Mouse (Mus musculus): ENCODE measurements around the gene Zdhhc18. TPM values are rescaled to one million over a fixed set of nuclear protein-coding genes. Genes with fewer than 3 reads are reported as not detected.
"Not testable (repeated sequence)": the region's sequence is repeated elsewhere in the genome, so short reads cannot be mapped to it uniquely, and the experiment has no call there.

The Zdhhc18 gene
- polyA plus RNA-seq, 2 experiments: 4.0 to 38.0 TPM

GRCm38 (mm10) chr4:133651986-133652385 is 2.0 kb upstream of the Zdhhc18 start:
- DNase-seq (ENCODE audit: low spot score) (no peak), ATAC-seq (ENCODE audit: low FRiP score, low read depth) (no peak)
- Histone ChIP-seq H3K4me1 (ENCODE audit: control insufficient read depth, insufficient read depth, low read length) (no peaks in the 10 kb centered on the region), H3K9ac (ENCODE audit: low read depth, low read length, severe bottlenecking) (no peak overlapping the region), H3K36me3 (ENCODE audit: control insufficient read depth, insufficient read depth, low read length) (no peaks in the 10 kb centered on the region), H3K27ac (replicated peaks; ENCODE audit: low read depth, low read length) (no peak overlapping the region), H3K4me3 (replicated peaks; ENCODE audit: low read length) (no peak overlapping the region), H3K27me3 (ENCODE audit: control insufficient read depth, insufficient read depth, low read length) (no peaks in the 10 kb centered on the region), H3K4me2 (replicated peaks; ENCODE audit: low read depth, low read length, severe bottlenecking) (no peak overlapping the region), H3K9me3 (ENCODE audit: control insufficient read depth, low read length) (no peaks in the 10 kb centered on the region)
- TF ChIP-seq POLR2A (IDR thresholded peaks at IDR 0.05; ENCODE audit: borderline replicate concordance, extremely low read depth, insufficient read depth, insufficient read length): no peak
- WGBS: 70% methylated on average over 4 of the region's 4 CpGs

GRCm38 (mm10) chr4:133651445-133651844 is 1.5 kb upstream of the Zdhhc18 start:
- no peaks in the 10 kb centered on the region for H3K36me3 ChIP-seq (ENCODE audit: control insufficient read depth, insufficient read depth, low read length)
- no peak for ATAC-seq (ENCODE audit: low FRiP score, low read depth)
- H3K4me2 ChIP-seq (replicated peaks; ENCODE audit: low read depth, low read length, severe bottlenecking): no peak overlapping the region
- H3K9ac ChIP-seq (ENCODE audit: low read depth, low read length, severe bottlenecking): no peak overlapping the region
- 57% methylated on average over 10 of the region's 10 CpGs for WGBS
- H3K4me3 ChIP-seq (replicated peaks; ENCODE audit: low read length): no peak overlapping the region
- DNase-seq (ENCODE audit: low spot score): no peak
- no peaks in the 10 kb centered on the region for H3K27me3 ChIP-seq (ENCODE audit: control insufficient read depth, insufficient read depth, low read length)
- no peaks in the 10 kb centered on the region for H3K9me3 ChIP-seq (ENCODE audit: control insufficient read depth, low read length)
- H3K4me1 ChIP-seq (ENCODE audit: control insufficient read depth, insufficient read depth, low read length): no peaks in the 10 kb centered on the region
- H3K27ac ChIP-seq (replicated peaks; ENCODE audit: low read depth, low read length): no peak overlapping the region
- TF ChIP-seq POLR2A (IDR thresholded peaks at IDR 0.05; ENCODE audit: borderline replicate concordance, extremely low read depth, insufficient read depth, insufficient read length): no peak

GRCm38 (mm10) chr4:133649464-133649863 is 490 bp downstream of the Zdhhc18 start:
- not testable (repeated sequence) for H3K9me3 ChIP-seq (ENCODE audit: control insufficient read depth, low read length); H3K27ac ChIP-seq (replicated peaks; ENCODE audit: low read depth, low read length); H3K27me3 ChIP-seq (ENCODE audit: control insufficient read depth, insufficient read depth, low read length); H3K36me3 ChIP-seq (ENCODE audit: control insufficient read depth, insufficient read depth, low read length); DNase-seq (ENCODE audit: low spot score); H3K4me1 ChIP-seq (ENCODE audit: control insufficient read depth, insufficient read depth, low read length); H3K9ac ChIP-seq (ENCODE audit: low read depth, low read length, severe bottlenecking); ATAC-seq (ENCODE audit: low FRiP score, low read depth)
- Histone ChIP-seq H3K4me2 (replicated peaks; ENCODE audit: low read depth, low read length, severe bottlenecking) (peak overlapping the region; percentile 20), H3K4me3 (replicated peaks; ENCODE audit: low read length) (peak overlapping the region; percentile 9; the same call in 1 of the 2 replicates)
- 89% methylated on average over 5 of the region's 5 CpGs for WGBS

- WGBS: 49% methylated on average over 21 of the region's 21 CpGs
- Histone ChIP-seq H3K36me3 (ENCODE audit: control insufficient read depth, insufficient read depth, low read length) (no peaks in the 10 kb centered on the region), H3K27ac (replicated peaks; ENCODE audit: low read depth, low read length) (no peak overlapping the region), H3K4me1 (ENCODE audit: control insufficient read depth, insufficient read depth, low read length) (no peaks in the 10 kb centered on the region), H3K4me3 (replicated peaks; ENCODE audit: low read length) (no peak overlapping the region), H3K4me2 (replicated peaks; ENCODE audit: low read depth, low read length, severe bottlenecking) (no peak overlapping the region; the same call in 1 of the 2 replicates), H3K9ac (ENCODE audit: low read depth, low read length, severe bottlenecking) (no peak overlapping the region), H3K9me3 (ENCODE audit: control insufficient read depth, low read length) (0 out of 2 replicates have a peak, but pooled peaks cover 4% of the 10 kb centered on the region), H3K27me3 (ENCODE audit: control insufficient read depth, insufficient read depth, low read length) (no peaks in the 10 kb centered on the region)
- TF ChIP-seq POLR2A (IDR thresholded peaks at IDR 0.05; ENCODE audit: borderline replicate concordance, extremely low read depth, insufficient read depth, insufficient read length): no peak
- ATAC-seq (ENCODE audit: low FRiP score, low read depth) (no peak), DNase-seq (ENCODE audit: low spot score) (no peak)
Measured at GRCm38 (mm10) chr4:133645680-133646079, 4.3 kb downstream of the Zdhhc18 start.

GRCm38 (mm10) chr4:133645195-133645594 is 4.8 kb downstream of the Zdhhc18 start:
- TF ChIP-seq POLR2A (IDR thresholded peaks at IDR 0.05; ENCODE audit: borderline replicate concordance, extremely low read depth, insufficient read depth, insufficient read length): no peak
- Histone ChIP-seq H3K27me3 (ENCODE audit: control insufficient read depth, insufficient read depth, low read length) (no peaks in the 10 kb centered on the region), H3K27ac (replicated peaks; ENCODE audit: low read depth, low read length) (no peak overlapping the region), H3K4me2 (replicated peaks; ENCODE audit: low read depth, low read length, severe bottlenecking) (no peak overlapping the region), H3K4me3 (replicated peaks; ENCODE audit: low read length) (no peak overlapping the region), H3K9me3 (ENCODE audit: control insufficient read depth, low read length) (0 out of 2 replicates have a peak, but pooled peaks cover 4% of the 10 kb centered on the region), H3K36me3 (ENCODE audit: control insufficient read depth, insufficient read depth, low read length) (no peaks in the 10 kb centered on the region), H3K9ac (ENCODE audit: low read depth, low read length, severe bottlenecking) (no peak overlapping the region), H3K4me1 (ENCODE audit: control insufficient read depth, insufficient read depth, low read length) (no peaks in the 10 kb centered on the region)
- 87% methylated on average over 3 of the region's 3 CpGs for WGBS
- ATAC-seq (ENCODE audit: low FRiP score, low read depth): no peak
- no peak for DNase-seq (ENCODE audit: low spot score)

GRCm38 (mm10) chr4:133634043-133634410 is 15.9 kb downstream of the Zdhhc18 start:
- peaks cover 13% of the 10 kb centered on the region for H3K4me1 ChIP-seq (ENCODE audit: control insufficient read depth, insufficient read depth, low read length)
- no peak for TF ChIP-seq POLR2A (IDR thresholded peaks at IDR 0.05; ENCODE audit: borderline replicate concordance, extremely low read depth, insufficient read depth, insufficient read length)
- no peak overlapping the region for H3K27ac ChIP-seq (replicated peaks; ENCODE audit: low read depth, low read length)
- ATAC-seq (ENCODE audit: low FRiP score, low read depth) (no peak), DNase-seq (ENCODE audit: low spot score) (no peak)
- 0 out of 2 replicates have a peak, but pooled peaks cover 2% of the 10 kb centered on the region for H3K36me3 ChIP-seq (ENCODE audit: control insufficient read depth, insufficient read depth, low read length)
- 84% methylated on average over 5 of the region's 5 CpGs for WGBS
- H3K4me2 ChIP-seq (replicated peaks; ENCODE audit: low read depth, low read length, severe bottlenecking): no peak overlapping the region
- H3K4me3 ChIP-seq (replicated peaks; ENCODE audit: low read length): no peak overlapping the region
- no peaks in the 10 kb centered on the region for H3K27me3 ChIP-seq (ENCODE audit: control insufficient read depth, insufficient read depth, low read length)
- H3K9ac ChIP-seq (ENCODE audit: low read depth, low read length, severe bottlenecking): no peak overlapping the region
- no peaks in the 10 kb centered on the region for H3K9me3 ChIP-seq (ENCODE audit: control insufficient read depth, low read length)
